Mouse (Mus musculus) C2C12 (cell line): Measurements from ENCODE around the gene Hmga2. TPM values are rescaled to one million over a fixed set of nuclear protein-coding genes. Genes with fewer than 3 reads are reported as not detected.

ENCODE experiments used
- H3K27me3 ChIP-seq: one replicate; pipeline ENCODE4 v1.6.1; 2011; ENCODE audit not compliant: control insufficient read depth, insufficient read depth, insufficient read length
- H3K36me3 ChIP-seq: one replicate; pipeline ENCODE4 v1.6.1; 2011; ENCODE audit not compliant: control insufficient read depth, insufficient read depth
- H3K4me3 ChIP-seq: one replicate; pipeline ENCODE4 v1.5.1; 2011; ENCODE audit warnings: mild to moderate bottlenecking, control low read depth; ENCODE audit not compliant: poor library complexity, insufficient read depth, severe bottlenecking
- H3K79me2 ChIP-seq: one replicate; pipeline ENCODE4 v1.6.1; 2011; ENCODE audit not compliant: control insufficient read depth, insufficient read depth
- H3K79me3 ChIP-seq: one replicate; pipeline ENCODE4 v1.6.1; 2011; ENCODE audit warnings: low read depth, control low read depth
- H3ac ChIP-seq: one replicate; pipeline ENCODE3; 2011; ENCODE audit warnings: low read depth; ENCODE audit not compliant: control insufficient read depth, insufficient read length
- CEBPB ChIP-seq: IDR thresholded peaks from one replicate; pipeline ENCODE4 v1.6.1; 2011; ENCODE audit warnings: low read depth, mild to moderate bottlenecking, control low read depth, moderate library complexity
- CTCF ChIP-seq: IDR thresholded peaks from one replicate; pipeline ENCODE4 v1.5.1; 2011; ENCODE audit not compliant: control insufficient read depth, insufficient read depth, insufficient read length
- FOSL1 ChIP-seq: IDR thresholded peaks from one replicate; pipeline ENCODE4 v1.8.0; 2011; ENCODE audit warnings: mild to moderate bottlenecking, low read length; ENCODE audit not compliant: poor library complexity, insufficient read depth, severe bottlenecking
- MAX ChIP-seq: IDR thresholded peaks from one replicate; pipeline ENCODE4 v1.6.1; 2011; ENCODE audit warnings: mild to moderate bottlenecking, control low read depth
- MYOD1 ChIP-seq: IDR thresholded peaks from one replicate; pipeline ENCODE4 v1.6.1; 2011; ENCODE audit warnings: low read depth; ENCODE audit not compliant: control insufficient read depth, insufficient read length
- MYOG ChIP-seq: IDR thresholded peaks from one replicate; pipeline ENCODE4 v1.6.1; 2011; ENCODE audit not compliant: control insufficient read depth, insufficient read length; ENCODE audit errors: extremely low read depth
- USF1 ChIP-seq: IDR thresholded peaks from one replicate; pipeline ENCODE4 v1.6.1; 2011; ENCODE audit warnings: low read depth, mild to moderate bottlenecking, control low read depth, moderate library complexity
- polyA plus RNA-seq: library from polyadenylated mRNA; unstranded; fragments of >200 nt; fragmentation: generic; extraction: Trizol; gene quantifications from one replicate; pipeline ENCODE4 v1.2.1, GENCODE M21; 2012; ENCODE audit warnings: missing spikeins

The Hmga2 gene
- polyA plus RNA-seq, 1 experiment = 59.9 TPM

DNA sequence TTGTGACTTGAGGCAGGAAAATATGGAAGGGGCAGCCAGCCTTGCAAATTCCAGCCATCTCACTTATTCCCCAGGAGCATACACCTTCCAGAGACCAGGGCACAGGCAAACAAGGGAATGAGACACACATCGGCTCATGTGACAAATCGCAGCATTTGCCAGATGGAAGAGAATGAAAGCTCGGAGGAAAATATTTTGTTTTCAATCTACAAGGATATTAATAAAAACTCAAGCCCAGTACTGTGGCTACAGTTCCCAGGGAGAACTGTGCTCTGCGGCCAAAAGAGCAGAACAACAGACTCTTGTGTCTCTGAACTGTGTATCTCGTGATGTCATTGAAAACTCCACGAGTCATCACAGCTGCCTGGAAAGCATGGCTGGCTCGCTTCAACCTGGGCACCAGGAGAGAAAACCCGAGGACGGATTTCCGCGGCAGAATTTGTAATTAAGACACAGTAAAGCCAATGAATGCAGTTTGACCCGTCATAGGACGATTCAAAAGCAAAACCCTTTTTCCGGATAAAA, 50.1 kb downstream of the Hmga2 start:
- H3ac ChIP-seq = no peak overlapping the region
- no peak overlapping the region for H3K4me3 ChIP-seq
- TF ChIP-seq MYOD1 (no peak), MAX (peak; percentile 59)
- no peaks in the 10 kb centered on the region for H3K27me3 ChIP-seq
- H3K79me2 ChIP-seq = peaks cover 96% of the 10 kb centered on the region
- peaks cover 84% of the 10 kb centered on the region for H3K36me3 ChIP-seq
- H3K79me3 ChIP-seq = peaks cover 68% of the 10 kb centered on the region

DNA sequence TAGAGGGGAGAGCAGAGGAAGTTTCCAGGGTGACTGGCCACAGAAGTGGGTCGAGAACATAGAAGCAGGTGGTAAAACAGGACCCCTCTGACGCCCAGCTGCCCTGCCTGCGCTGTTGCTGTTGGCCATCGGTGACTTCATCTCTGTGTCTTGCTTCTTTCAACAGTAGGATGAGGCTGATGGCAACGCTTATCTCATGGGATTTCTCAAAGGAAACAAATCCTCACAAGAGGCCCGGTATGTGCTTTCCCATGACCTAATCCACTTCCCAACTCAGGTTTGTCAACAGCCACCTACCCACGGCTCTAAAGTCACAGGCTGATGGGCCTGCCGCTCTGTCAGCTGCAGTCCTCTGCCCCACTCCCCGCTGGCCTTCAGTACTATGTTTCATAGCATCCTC, 52.3 kb downstream of the Hmga2 start:
- Histone ChIP-seq H3K27me3 (no peaks in the 10 kb centered on the region), H3K79me3 (peaks cover 73% of the 10 kb centered on the region), H3K4me3 (no peak overlapping the region), H3K36me3 (peaks cover 84% of the 10 kb centered on the region), H3ac (peak overlapping the region; percentile 27), H3K79me2 (peaks cover 97% of the 10 kb centered on the region)
- TF ChIP-seq FOSL1 (no peak), MAX (no peak), MYOG (no peak), CTCF (no peak), CEBPB (no peak), USF1 (no peak), MYOD1 (no peak)

DNA sequence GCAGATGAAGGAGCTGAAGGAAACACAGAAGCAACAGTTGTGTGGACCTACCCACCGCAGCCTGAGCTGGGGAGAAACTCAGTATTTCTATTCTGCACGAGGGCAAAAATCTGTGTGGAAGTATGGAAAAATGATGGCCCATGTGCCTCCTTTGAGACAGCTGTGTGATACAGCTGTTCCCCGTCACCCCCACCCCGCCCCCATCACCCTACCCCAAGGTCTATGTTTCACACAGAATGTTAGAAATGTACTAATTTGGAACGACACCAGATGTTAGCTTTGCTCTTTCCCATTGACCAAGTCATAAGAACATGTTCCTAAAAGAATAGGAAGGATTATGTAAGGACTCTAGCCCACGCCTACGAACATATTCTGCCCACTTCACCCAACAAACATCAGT, 53.0 kb downstream of the Hmga2 start:
- peaks cover 73% of the 10 kb centered on the region for H3K79me3 ChIP-seq
- peaks cover 84% of the 10 kb centered on the region for H3K36me3 ChIP-seq
- no peak overlapping the region for H3ac ChIP-seq
- no peak overlapping the region for H3K4me3 ChIP-seq
- no peaks in the 10 kb centered on the region for H3K27me3 ChIP-seq
- H3K79me2 ChIP-seq = peaks cover 97% of the 10 kb centered on the region
- TF ChIP-seq MAX = no peak
- no peak for TF ChIP-seq FOSL1
- no peak for TF ChIP-seq CTCF
- no peak for TF ChIP-seq MYOD1
- TF ChIP-seq USF1 = no peak
- no peak for TF ChIP-seq CEBPB
- TF ChIP-seq MYOG = no peak

DNA sequence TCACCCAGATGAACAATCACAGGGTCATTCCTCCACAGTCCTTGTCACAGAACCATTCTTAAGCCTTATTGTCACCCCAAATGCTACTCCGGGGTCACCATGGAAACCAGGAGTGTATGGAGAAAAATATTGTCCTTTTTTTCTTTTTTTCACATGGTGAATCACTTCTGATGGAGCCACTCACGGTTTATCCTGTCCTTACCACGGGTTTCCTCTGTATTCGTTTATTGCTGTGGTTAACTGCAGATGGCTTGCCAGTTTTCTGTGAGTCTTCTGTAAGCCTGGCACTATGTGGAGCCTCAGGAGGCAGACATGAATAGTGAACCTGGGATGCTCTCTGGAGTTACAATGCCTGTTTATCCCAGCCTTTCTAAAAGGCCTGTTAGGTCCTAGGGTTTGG, 53.4 kb downstream of the Hmga2 start:
- Histone ChIP-seq H3K27me3 (no peaks in the 10 kb centered on the region), H3K79me2 (peaks cover 97% of the 10 kb centered on the region), H3ac (no peak overlapping the region), H3K79me3 (peaks cover 73% of the 10 kb centered on the region), H3K4me3 (no peak overlapping the region), H3K36me3 (peaks cover 84% of the 10 kb centered on the region)
- TF ChIP-seq MAX (peak; percentile 75), CTCF (no peak)

DNA sequence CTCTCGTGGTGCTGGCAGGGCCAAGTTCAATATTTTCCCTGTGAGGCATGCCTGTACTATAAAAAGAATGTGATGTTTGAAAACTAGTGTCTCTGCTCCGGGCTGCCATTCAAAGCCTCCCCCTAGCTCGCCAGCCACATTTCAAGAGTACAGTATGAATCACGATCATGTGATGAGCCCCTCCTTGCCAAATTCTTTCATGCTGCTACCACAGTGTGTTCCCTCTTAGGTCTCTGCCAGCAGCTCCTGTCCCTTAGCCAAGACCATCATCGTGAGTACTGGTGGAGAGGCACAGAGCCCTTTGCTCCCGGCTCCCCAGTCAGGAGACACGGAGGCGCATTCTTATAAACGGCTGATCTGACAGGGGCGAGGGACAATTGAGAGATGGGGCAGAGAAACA, 54.2 kb downstream of the Hmga2 start:
- H3K4me3 ChIP-seq = no peak overlapping the region

DNA sequence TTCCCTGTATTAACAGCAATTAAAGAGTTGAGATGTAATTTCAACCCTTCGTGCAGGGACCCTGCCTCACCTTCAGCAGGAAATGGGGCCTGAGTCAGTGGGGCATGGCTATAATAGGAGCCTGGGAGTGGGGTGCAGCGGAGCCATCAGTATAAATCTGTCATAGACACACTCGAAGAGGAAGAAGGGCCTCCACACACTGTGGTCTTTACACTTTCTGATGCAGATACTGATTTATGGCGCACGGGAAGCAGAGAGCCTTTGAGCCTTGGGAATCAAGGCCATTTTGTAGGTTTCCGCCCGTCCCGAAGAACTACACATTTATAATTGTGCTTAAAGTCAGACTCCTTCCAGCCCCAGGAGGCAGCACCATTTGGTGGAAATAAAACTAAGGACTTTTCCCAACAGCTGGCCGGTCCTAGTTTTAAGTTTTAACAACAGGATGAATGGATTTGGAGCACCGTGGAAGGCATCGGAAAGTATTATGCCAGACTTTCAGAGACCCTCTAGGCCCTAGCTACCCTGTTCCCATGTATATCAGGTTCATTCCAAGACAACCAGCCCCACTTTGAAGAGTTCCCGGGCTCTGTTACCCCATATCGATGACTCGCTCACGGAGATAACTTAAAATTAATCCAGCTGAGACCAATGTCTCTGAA, 55.2 kb downstream of the Hmga2 start:
- peaks cover 97% of the 10 kb centered on the region for H3K79me2 ChIP-seq
- peaks cover 73% of the 10 kb centered on the region for H3K79me3 ChIP-seq
- no peak overlapping the region for H3ac ChIP-seq
- TF ChIP-seq MYOG = no peak
- no peak for TF ChIP-seq USF1
- no peak for TF ChIP-seq MYOD1
- TF ChIP-seq CTCF = no peak
- TF ChIP-seq MAX = no peak
- TF ChIP-seq CEBPB = no peak
- no peak for TF ChIP-seq FOSL1
- H3K4me3 ChIP-seq = no peak overlapping the region
- peaks cover 83% of the 10 kb centered on the region for H3K36me3 ChIP-seq
- no peaks in the 10 kb centered on the region for H3K27me3 ChIP-seq

More for the DNA sequence above, 54.2 kb downstream of the Hmga2 start:
- Histone ChIP-seq H3K27me3 (no peaks in the 10 kb centered on the region), H3K79me2 (peaks cover 97% of the 10 kb centered on the region), H3K79me3 (peaks cover 73% of the 10 kb centered on the region), H3ac (no peak overlapping the region), H3K36me3 (peaks cover 84% of the 10 kb centered on the region)
- TF ChIP-seq USF1 (peak; percentile 97), MAX (peak; percentile 88), FOSL1 (peak; percentile 23), MYOG (no peak), MYOD1 (no peak), CTCF (no peak), CEBPB (no peak)
